Mouse (Mus musculus) hindbrain, embryonic 16.5 days (tissue): ENCODE measurements around the gene Senp1. TPM values are rescaled to one million over a fixed set of nuclear protein-coding genes. Genes with fewer than 3 reads are reported as not detected.

Source experiments
- ATAC-seq: fragments of 200-750 bp; cut with Nextera tagmentation; 2 replicates; pipeline ENCODE4 v1.8.0; 2017; ENCODE audit warnings: moderate TSS enrichment, moderate library complexity
- H3K27ac ChIP-seq: fragments of 300-500 bp; sonication (generic); 2 replicates; pipeline ENCODE4 v1.5.1; 2014; ENCODE audit warnings: low read depth, mild to moderate bottlenecking, control low read depth, low read length, moderate library complexity
- H3K27me3 ChIP-seq: fragments of 300-500 bp; sonication (generic); replicated peaks from 2 replicates; pipeline ENCODE4 v1.6.1; 2014; ENCODE audit warnings: low read length; ENCODE audit not compliant: control insufficient read depth, insufficient read depth
- H3K36me3 ChIP-seq: fragments of 300-500 bp; sonication (generic); 2 replicates; pipeline ENCODE4 v1.6.1; 2014; ENCODE audit warnings: mild to moderate bottlenecking, low read length, moderate library complexity, mixed read lengths; ENCODE audit not compliant: control insufficient read depth, insufficient read depth
- H3K4me1 ChIP-seq: fragments of 300-500 bp; sonication (generic); 2 replicates; pipeline ENCODE4 v1.6.1; 2014; ENCODE audit warnings: low read depth, low read length; ENCODE audit not compliant: control insufficient read depth, insufficient read depth
- H3K4me2 ChIP-seq: fragments of 300-500 bp; sonication (generic); 2 replicates; pipeline ENCODE4 v1.6.1; 2014; ENCODE audit warnings: mild to moderate bottlenecking, low read length, control low read depth, moderate library complexity
- H3K4me3 ChIP-seq: fragments of 300-500 bp; sonication (generic); 2 replicates; pipeline ENCODE4 v1.5.1; 2014; ENCODE audit warnings: mild to moderate bottlenecking, low read length, control low read depth, moderate library complexity
- H3K9ac ChIP-seq: fragments of 300-500 bp; sonication (generic); 2 replicates; pipeline ENCODE4 v1.6.1; 2014; ENCODE audit warnings: low read depth, mild to moderate bottlenecking, control low read depth, low read length, moderate library complexity
- H3K9me3 ChIP-seq: fragments of 300-500 bp; sonication (generic); 2 replicates; pipeline ENCODE4 v1.6.1; 2014; ENCODE audit warnings: mild to moderate bottlenecking, low read length, moderate library complexity; ENCODE audit not compliant: control insufficient read depth
- WGBS: fragments of 180-500 bp; shearing (Covaris S2); extraction: QIAGEN DNeasy Blood & Tissue Kit; methylation state at CpG from one replicate; pipeline ENCODE4 v1.1.7; 2014; 5-methylcytosine and 5-hydroxymethylcytosine counted together
- polyA plus RNA-seq: library from polyadenylated mRNA; unstranded; fragments of >200 nt; fragmentation: Nextera tagmentation; extraction: Ambion mirVana; gene quantifications from 2 replicates; pipeline ENCODE4 v1.2.1, GENCODE M21; 2015

Gene Senp1
- polyA plus RNA-seq, 1 experiment from 2014 or later = 17.3 TPM

- no peaks in the 10 kb centered on the region for H3K27me3 ChIP-seq
- no peaks in the 10 kb centered on the region for H3K9me3 ChIP-seq
- no peak overlapping the region for H3K27ac ChIP-seq
- no peak overlapping the region for H3K9ac ChIP-seq
- H3K36me3 ChIP-seq = peaks cover 45% of the 10 kb centered on the region
- H3K4me1 ChIP-seq = no peaks in the 10 kb centered on the region; the same call in 1 of the 2 replicates
- no peak for ATAC-seq
- no peak overlapping the region for H3K4me3 ChIP-seq
- WGBS = 92% methylated on average over 15 of the region's 15 CpGs
- H3K4me2 ChIP-seq = no peak overlapping the region
These were observed 38.6 kb upstream of the Senp1 start for GRCm38 (mm10) chr15:98131942-98132655.

GRCm38 (mm10) chr15:98131451-98131850 is 37.9 kb upstream of the Senp1 start:
- Histone ChIP-seq H3K36me3 (peaks cover 39% of the 10 kb centered on the region), H3K4me3 (no peak overlapping the region), H3K27me3 (no peaks in the 10 kb centered on the region), H3K4me1 (no peaks in the 10 kb centered on the region; the same call in 1 of the 2 replicates), H3K9me3 (no peaks in the 10 kb centered on the region), H3K27ac (no peak overlapping the region), H3K4me2 (no peak overlapping the region), H3K9ac (no peak overlapping the region)
- ATAC-seq = no peak
- WGBS = 91% methylated on average over 7 of the region's 7 CpGs

- Histone ChIP-seq H3K9me3 (no peaks in the 10 kb centered on the region), H3K4me2 (no peak overlapping the region), H3K27me3 (no peaks in the 10 kb centered on the region), H3K4me3 (no peak overlapping the region), H3K27ac (no peak overlapping the region), H3K4me1 (no peaks in the 10 kb centered on the region; the same call in 1 of the 2 replicates), H3K36me3 (peaks cover 35% of the 10 kb centered on the region), H3K9ac (no peak overlapping the region)
- ATAC-seq = no peak
- 91% methylated on average over 4 of the region's 4 CpGs for WGBS
These were observed 37.5 kb upstream of the Senp1 start for GRCm38 (mm10) chr15:98131001-98131400.

GRCm38 (mm10) chr15:98120831-98121230 is 27.3 kb upstream of the Senp1 start:
- H3K27me3 ChIP-seq = no peaks in the 10 kb centered on the region
- H3K27ac ChIP-seq = no peak overlapping the region
- no peak overlapping the region for H3K4me3 ChIP-seq
- no peak for ATAC-seq
- H3K9me3 ChIP-seq = no peaks in the 10 kb centered on the region
- peaks cover 35% of the 10 kb centered on the region for H3K36me3 ChIP-seq
- H3K4me1 ChIP-seq = no peaks in the 10 kb centered on the region
- 94% methylated on average over 20 of the region's 20 CpGs for WGBS
- H3K9ac ChIP-seq = no peak overlapping the region
- no peak overlapping the region for H3K4me2 ChIP-seq

- H3K4me3 ChIP-seq = no peak overlapping the region
- no peaks in the 10 kb centered on the region for H3K9me3 ChIP-seq
- ATAC-seq = no peak
- peaks cover 30% of the 10 kb centered on the region for H3K36me3 ChIP-seq
- no peaks in the 10 kb centered on the region for H3K27me3 ChIP-seq
- no peaks in the 10 kb centered on the region for H3K4me1 ChIP-seq
- H3K9ac ChIP-seq = no peak overlapping the region
- H3K4me2 ChIP-seq = no peak overlapping the region
- H3K27ac ChIP-seq = no peak overlapping the region
- 83% methylated on average over 12 of the region's 12 CpGs for WGBS
These were observed 25.8 kb upstream of the Senp1 start for GRCm38 (mm10) chr15:98119363-98119762.

GRCm38 (mm10) chr15:98116287-98116686 is 22.7 kb upstream of the Senp1 start:
- Histone ChIP-seq H3K9me3 (no peaks in the 10 kb centered on the region), H3K36me3 (peaks cover 17% of the 10 kb centered on the region)

GRCm38 (mm10) chr15:98115779-98116163 is 22.2 kb upstream of the Senp1 start:
- Histone ChIP-seq H3K27ac (no peak overlapping the region), H3K27me3 (no peaks in the 10 kb centered on the region), H3K9ac (no peak overlapping the region), H3K4me3 (no peak overlapping the region), H3K4me2 (no peak overlapping the region), H3K36me3 (peaks cover 12% of the 10 kb centered on the region), H3K9me3 (no peaks in the 10 kb centered on the region), H3K4me1 (no peaks in the 10 kb centered on the region)
- no peak for ATAC-seq
- 92% methylated on average over 9 of the region's 9 CpGs for WGBS

More at GRCm38 (mm10) chr15:98116287-98116686, 22.7 kb upstream of the Senp1 start:
- H3K27ac ChIP-seq = no peak overlapping the region
- H3K9ac ChIP-seq = no peak overlapping the region
- no peaks in the 10 kb centered on the region for H3K4me1 ChIP-seq
- no peak overlapping the region for H3K4me3 ChIP-seq
- no peaks in the 10 kb centered on the region for H3K27me3 ChIP-seq
- 91% methylated on average over 5 of the region's 5 CpGs for WGBS
- H3K4me2 ChIP-seq = no peak overlapping the region
- no peak for ATAC-seq

- Histone ChIP-seq H3K36me3 (peaks cover 5% of the 10 kb centered on the region), H3K27me3 (no peaks in the 10 kb centered on the region), H3K4me1 (peaks cover 3% of the 10 kb centered on the region; the same call in 1 of the 2 replicates), H3K9me3 (no peaks in the 10 kb centered on the region), H3K27ac (no peak overlapping the region), H3K9ac (no peak overlapping the region), H3K4me3 (no peak overlapping the region), H3K4me2 (no peak overlapping the region)
- 90% methylated on average over 10 of the region's 10 CpGs for WGBS
- ATAC-seq = no peak
These were observed 21.6 kb upstream of the Senp1 start for GRCm38 (mm10) chr15:98114852-98115778.
